Mouse (Mus musculus): ENCODE results near the gene Gmeb1. TPM values are rescaled to one million over a fixed set of nuclear protein-coding genes. Genes with fewer than 3 reads are reported as not detected.
"Not testable (repeated sequence)": the region's sequence is repeated elsewhere in the genome, so short reads cannot be mapped to it uniquely, and the experiment has no call there.

Gmeb1 gene
- total RNA-seq (2014; rRNA removed) (19.1 and 20.1 TPM in 2 replicates), polyA plus RNA-seq (2015; fragmentation: Nextera tagmentation; extraction: Ambion mirVana) (29.9 and 30.2 TPM in 2 replicates)

DNA sequence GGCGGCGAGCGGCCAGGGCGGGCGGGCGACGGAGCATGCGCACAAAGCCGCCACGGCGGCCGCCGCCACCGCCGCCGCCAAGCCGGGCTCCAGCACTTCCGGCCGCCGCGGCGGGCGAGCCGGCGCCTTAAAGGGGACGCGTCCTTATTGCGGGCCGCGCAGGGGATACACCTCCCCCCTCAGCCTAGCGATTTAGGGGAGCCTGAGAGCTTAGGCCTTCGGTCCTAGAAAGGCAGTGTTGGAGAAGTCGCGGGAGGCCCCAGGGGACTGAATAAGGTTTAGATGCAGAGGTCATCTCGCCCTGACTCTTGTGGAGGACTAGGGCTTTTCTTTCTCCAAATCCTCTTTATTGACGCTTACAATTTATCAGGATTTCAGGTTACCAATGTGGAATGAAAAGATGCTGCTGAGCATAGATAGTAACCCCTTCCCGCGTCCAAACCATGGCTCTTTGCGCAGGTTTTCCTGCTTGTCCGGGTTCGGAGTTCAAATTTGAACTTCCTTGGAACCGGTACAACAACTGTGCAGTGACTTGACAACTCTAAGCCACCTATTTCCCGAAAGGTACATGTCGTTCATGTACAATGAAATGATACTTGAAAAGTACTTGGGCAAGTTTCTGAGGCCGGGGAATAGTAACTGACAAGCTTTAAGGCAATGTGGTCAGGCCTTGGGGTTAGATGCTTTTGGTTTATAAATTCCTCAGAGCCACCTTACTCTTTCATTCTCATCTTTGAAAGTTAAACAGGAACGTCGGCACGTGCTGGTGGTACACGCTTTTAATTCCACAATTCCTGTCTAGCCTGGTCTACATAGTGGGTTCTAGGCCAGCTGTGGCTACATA, at the start of gene Gmeb1:
Gene Gmeb1, minus strand, starts transcription at position 89 of the 844 bp plus-strand sequence.
- H3K4me2 ChIP-seq (ENCODE audit: low read depth, low read length): peak within 1 kb of the TSS; percentile 64
- no peaks in the 10 kb centered on the region for H3K36me3 ChIP-seq (ENCODE audit: insufficient read depth, low read length)
- WGBS: 17% methylated on average over 36 of the region's 49 CpGs
- peak within 1 kb of the TSS; percentile 92 for H3K27ac ChIP-seq
- ATAC-seq (peak; percentile 92), DNase-seq (ENCODE audit: low spot score) (peak; percentile 92)
- peak within 1 kb of the TSS; percentile 94 for H3K9ac ChIP-seq (replicated peaks; ENCODE audit: low read length)
- TF ChIP-seq CTCF (IDR thresholded peaks at IDR 0.05; ENCODE audit: low read depth): no peak
- H3K4me3 ChIP-seq (ENCODE audit: low read length): peak within 1 kb of the TSS; percentile 81
- peaks cover 15% of the 10 kb centered on the region; the same call in 1 of the 2 replicates for H3K4me1 ChIP-seq (ENCODE audit: insufficient read depth, low read length)
- H3K27me3 ChIP-seq (ENCODE audit: insufficient read depth, low read length): no peaks in the 10 kb centered on the region
- H3K9me3 ChIP-seq (ENCODE audit: low read length): no peaks in the 10 kb centered on the region

GRCm38 (mm10) chr4:132309849-132310472, 48.6 kb upstream of the Gmeb1 start:
- DNase-seq (ENCODE audit: low spot score) (peak; percentile 50), ATAC-seq (peak; percentile 49)
- peak; percentile 61 for TF ChIP-seq CTCF (IDR thresholded peaks at IDR 0.05; ENCODE audit: low read depth)
- Histone ChIP-seq H3K9ac (replicated peaks; ENCODE audit: low read length) (peak overlapping the region; percentile 92), H3K27ac (peak overlapping the region; percentile 95), H3K9me3 (ENCODE audit: low read length) (no peaks in the 10 kb centered on the region), H3K4me3 (ENCODE audit: low read length) (peak overlapping the region; percentile 74), H3K36me3 (ENCODE audit: insufficient read depth, low read length) (peaks cover 22% of the 10 kb centered on the region), H3K4me2 (ENCODE audit: low read depth, low read length) (peak overlapping the region; percentile 78), H3K4me1 (ENCODE audit: insufficient read depth, low read length) (0 out of 2 replicates have a peak, but pooled peaks cover 4% of the 10 kb centered on the region), H3K27me3 (ENCODE audit: insufficient read depth, low read length) (no peaks in the 10 kb centered on the region)
- WGBS: 32% methylated on average over 10 of the region's 10 CpGs

DNA sequence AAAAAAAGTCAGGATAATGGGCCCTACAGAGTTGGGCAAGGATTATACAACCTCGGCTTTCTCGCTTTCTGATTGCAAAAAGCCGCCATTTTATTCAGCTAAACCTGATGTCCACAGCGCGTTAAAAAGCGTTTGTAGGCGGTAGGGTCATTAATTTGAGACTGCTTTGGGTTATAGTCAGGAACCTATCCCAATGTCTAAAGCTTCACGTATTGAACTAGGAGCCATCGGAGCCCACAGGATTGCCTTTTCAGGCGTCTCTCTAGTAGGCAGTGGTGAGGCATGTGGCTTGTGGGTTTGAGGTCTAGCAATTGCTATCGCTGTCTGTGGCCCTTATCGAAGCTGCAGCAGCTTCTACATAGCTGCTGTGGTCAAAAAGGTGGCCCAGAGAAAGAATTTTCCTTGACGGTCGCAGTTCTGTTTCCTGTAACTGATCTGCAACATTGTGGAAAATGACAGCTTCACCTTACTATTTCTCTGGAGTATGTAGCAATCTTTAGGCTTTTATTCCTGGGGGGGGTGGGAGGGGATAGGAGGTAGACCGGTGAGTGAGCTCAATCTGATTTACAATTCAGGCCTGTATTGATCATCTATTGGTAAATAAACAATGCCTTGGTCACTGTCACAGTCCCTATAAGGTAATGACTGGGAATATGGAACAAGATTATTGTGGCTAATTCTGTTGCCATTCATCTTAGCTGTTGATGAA, 47.9 kb upstream of the Gmeb1 start:
- Histone ChIP-seq H3K27me3 (ENCODE audit: insufficient read depth, low read length) (no peaks in the 10 kb centered on the region), H3K36me3 (ENCODE audit: insufficient read depth, low read length) (peaks cover 22% of the 10 kb centered on the region), H3K9me3 (ENCODE audit: low read length) (no peaks in the 10 kb centered on the region), H3K27ac (peak overlapping the region; percentile 95), H3K4me1 (ENCODE audit: insufficient read depth, low read length) (0 out of 2 replicates have a peak, but pooled peaks cover 4% of the 10 kb centered on the region), H3K4me3 (ENCODE audit: low read length) (peak overlapping the region; percentile 74), H3K4me2 (ENCODE audit: low read depth, low read length) (peak overlapping the region; percentile 78), H3K9ac (replicated peaks; ENCODE audit: low read length) (peak overlapping the region; percentile 92)
- under 1% methylated on average over 15 of the region's 15 CpGs for WGBS
- DNase-seq (ENCODE audit: low spot score): peak; percentile 61
- no peak for TF ChIP-seq CTCF (IDR thresholded peaks at IDR 0.05; ENCODE audit: low read depth)
- no peak for ATAC-seq

DNA sequence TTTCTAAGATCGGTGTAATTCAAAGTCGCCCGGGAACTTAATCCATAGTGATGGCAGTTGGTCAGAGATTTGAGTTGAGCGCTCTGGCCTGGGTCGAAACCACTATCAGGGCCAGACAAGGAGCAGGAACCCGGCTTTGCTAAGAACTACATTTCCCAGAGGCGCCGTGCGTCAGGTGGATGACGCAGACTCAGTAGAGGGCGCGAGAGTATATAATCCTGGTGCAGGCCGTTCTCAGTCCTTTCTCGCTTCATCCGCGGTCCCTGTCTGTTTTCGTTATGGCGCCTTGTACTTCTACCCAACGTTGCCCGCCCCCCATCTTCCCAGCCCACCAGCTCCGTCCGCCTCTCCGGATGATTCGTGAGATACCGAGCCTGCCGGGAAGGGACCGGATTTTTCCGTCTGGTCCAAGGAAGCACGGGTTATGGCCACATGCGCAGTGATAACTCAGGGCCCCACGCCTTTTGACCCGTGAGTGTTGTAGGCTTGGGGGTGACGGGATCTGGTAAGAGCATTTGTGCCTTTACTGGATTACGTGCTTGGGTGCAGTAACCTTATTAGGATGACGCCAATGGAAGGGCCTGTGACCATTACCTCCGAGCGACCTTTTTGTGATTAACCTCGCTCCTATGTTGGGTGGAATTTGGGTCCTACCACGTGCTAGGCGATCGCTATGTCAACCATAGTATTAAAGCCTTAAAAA, 47.2 kb upstream of the Gmeb1 start:
- peak; percentile 32; the same call in 1 of the 2 replicates for TF ChIP-seq CTCF (IDR thresholded peaks at IDR 0.05; ENCODE audit: low read depth)
- Histone ChIP-seq H3K9me3 (ENCODE audit: low read length) (no peaks in the 10 kb centered on the region), H3K36me3 (ENCODE audit: insufficient read depth, low read length) (peaks cover 15% of the 10 kb centered on the region), H3K4me1 (ENCODE audit: insufficient read depth, low read length) (0 out of 2 replicates have a peak, but pooled peaks cover 4% of the 10 kb centered on the region), H3K27ac (peak overlapping the region; percentile 95), H3K9ac (replicated peaks; ENCODE audit: low read length) (peak overlapping the region; percentile 92), H3K27me3 (ENCODE audit: insufficient read depth, low read length) (no peaks in the 10 kb centered on the region), H3K4me2 (ENCODE audit: low read depth, low read length) (peak overlapping the region; percentile 78), H3K4me3 (ENCODE audit: low read length) (peak overlapping the region; percentile 74)
- under 1% methylated on average over 41 of the region's 41 CpGs for WGBS
- ATAC-seq (peak; percentile 93), DNase-seq (ENCODE audit: low spot score) (peak; percentile 96)

DNA sequence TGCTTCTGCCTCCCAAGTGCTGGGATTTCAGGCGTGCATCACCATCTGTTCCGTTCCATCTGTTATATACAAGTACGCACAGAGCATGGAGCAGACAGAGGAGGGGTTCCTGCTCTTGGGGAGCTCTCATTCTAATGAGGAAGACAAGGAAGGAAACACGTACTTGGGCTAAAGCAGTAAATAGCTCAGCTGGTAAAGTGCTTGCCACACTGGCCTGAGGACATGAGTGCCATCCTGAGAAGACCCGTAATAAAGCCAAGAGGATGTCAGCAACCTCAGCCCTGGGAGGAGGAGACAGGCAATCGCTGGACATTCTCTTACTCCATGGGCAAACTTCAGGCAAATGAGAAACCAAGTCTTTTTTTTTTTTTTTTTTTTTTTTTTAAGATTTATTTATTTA, 44.6 kb upstream of the Gmeb1 start:
- Histone ChIP-seq H3K4me2 (ENCODE audit: low read depth, low read length) (no peak overlapping the region), H3K4me3 (ENCODE audit: low read length) (no peak overlapping the region), H3K9ac (replicated peaks; ENCODE audit: low read length) (no peak overlapping the region), H3K4me1 (ENCODE audit: insufficient read depth, low read length) (0 out of 2 replicates have a peak, but pooled peaks cover 4% of the 10 kb centered on the region), H3K27me3 (ENCODE audit: insufficient read depth, low read length) (no peaks in the 10 kb centered on the region), H3K36me3 (ENCODE audit: insufficient read depth, low read length) (no peaks in the 10 kb centered on the region), H3K27ac (no peak overlapping the region), H3K9me3 (ENCODE audit: low read length) (no peaks in the 10 kb centered on the region)
- 72% methylated on average over 6 of the region's 6 CpGs for WGBS
- ATAC-seq (no peak), DNase-seq (ENCODE audit: low spot score) (no peak)
- TF ChIP-seq CTCF (IDR thresholded peaks at IDR 0.05; ENCODE audit: low read depth): no peak

GRCm38 (mm10) chr4:132305276-132305675, 43.9 kb upstream of the Gmeb1 start:
- Histone ChIP-seq H3K4me3 (ENCODE audit: low read length) (no peak overlapping the region), H3K9me3 (ENCODE audit: low read length) (no peaks in the 10 kb centered on the region), H3K36me3 (ENCODE audit: insufficient read depth, low read length) (no peaks in the 10 kb centered on the region), H3K4me2 (ENCODE audit: low read depth, low read length) (no peak overlapping the region), H3K27me3 (ENCODE audit: insufficient read depth, low read length) (no peaks in the 10 kb centered on the region), H3K4me1 (ENCODE audit: insufficient read depth, low read length) (0 out of 2 replicates have a peak, but pooled peaks cover 4% of the 10 kb centered on the region), H3K27ac (no peak overlapping the region), H3K9ac (replicated peaks; ENCODE audit: low read length) (no peak overlapping the region)
- WGBS: 92% methylated on average over 8 of the region's 8 CpGs
- DNase-seq (ENCODE audit: low spot score): no peak
- ATAC-seq: no peak
- no peak for TF ChIP-seq CTCF (IDR thresholded peaks at IDR 0.05; ENCODE audit: low read depth)

- Histone ChIP-seq H3K9ac (replicated peaks; ENCODE audit: low read length) (peak overlapping the region; percentile 53), H3K4me2 (ENCODE audit: low read depth, low read length) (peak overlapping the region; percentile 62)
These were observed 42.1 kb upstream of the Gmeb1 start for GRCm38 (mm10) chr4:132303484-132303883.

More at GRCm38 (mm10) chr4:132303484-132303883, 42.1 kb upstream of the Gmeb1 start:
- peak overlapping the region; percentile 43 for H3K4me3 ChIP-seq (ENCODE audit: low read length)
- not testable (repeated sequence) for DNase-seq (ENCODE audit: low spot score); ATAC-seq; H3K27ac ChIP-seq; H3K4me1 ChIP-seq (ENCODE audit: insufficient read depth, low read length); H3K9me3 ChIP-seq (ENCODE audit: low read length); H3K36me3 ChIP-seq (ENCODE audit: insufficient read depth, low read length); H3K27me3 ChIP-seq (ENCODE audit: insufficient read depth, low read length)
- WGBS: 53% methylated on average over 6 of the region's 6 CpGs

All from hindbrain, postnatal 0 days (tissue).